In the genomic region with DNA sequence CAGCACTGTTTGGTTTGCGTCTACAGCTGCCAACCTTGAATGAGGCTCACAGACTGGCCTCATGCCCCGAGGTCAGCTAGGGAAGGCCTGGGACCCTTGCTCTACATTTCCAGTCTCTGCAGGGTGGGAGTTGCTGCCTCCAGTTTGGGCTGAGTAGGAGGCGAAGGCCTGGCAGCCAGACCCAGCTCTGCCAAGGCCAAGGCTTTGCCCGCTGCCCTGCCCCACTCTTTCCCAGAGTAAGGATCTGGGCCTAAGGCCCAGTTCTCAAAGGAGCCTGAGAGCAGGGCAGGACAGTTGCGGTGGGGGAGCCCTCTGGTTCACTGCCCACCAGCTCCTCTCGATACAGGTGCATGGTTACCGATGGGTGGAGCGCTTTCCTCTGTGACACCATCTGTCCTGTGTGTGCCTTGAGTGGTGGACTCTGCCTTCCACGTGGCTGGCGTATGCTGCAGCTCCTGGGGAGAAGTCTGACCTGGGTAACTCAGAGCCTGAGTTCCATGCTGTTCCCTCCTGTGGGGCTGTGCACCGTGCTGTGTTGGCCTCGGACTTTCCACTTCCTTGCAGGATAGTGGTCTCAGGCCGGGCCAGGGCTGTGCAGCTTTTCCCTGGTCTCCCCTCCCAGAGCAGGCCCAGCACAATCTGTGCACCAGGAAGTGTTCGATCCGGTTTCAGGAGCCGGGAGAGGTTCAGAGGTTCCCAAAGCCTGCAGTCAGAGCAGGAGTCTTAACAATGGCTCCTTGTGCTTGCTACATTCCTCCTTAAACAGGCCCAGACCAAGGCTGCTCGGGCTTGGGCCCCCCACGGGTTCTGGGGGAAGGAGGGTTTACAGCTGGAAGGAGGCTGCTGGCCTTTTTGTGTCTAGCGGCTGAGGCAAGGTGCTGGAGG, we compare ENCODE assay signal across 8 mouse cellular contexts.
A peak's percentile ranks its signal among the peaks of the same experiment; 100 is the strongest.
DNase-seq lines count a peak whose midpoint lies in the region; ATAC-seq lines count a peak whose summit lies in the region.

No protein-coding gene starts in this region.

- H3K27ac ChIP-seq in heart, embryonic 10.5 days, result peak overlapping the region; percentile 74
- H3K27ac ChIP-seq in hindbrain, embryonic 11.5 days (ENCODE audit: low read depth, low read length), result peak overlapping the region; percentile 63
- H3K27ac ChIP-seq in limb, embryonic 13.5 days, result peak overlapping the region; percentile 90

- ATAC-seq in hindbrain, embryonic 11.5 days (ENCODE audit: low FRiP score), result no peak
- peak; percentile 78 for ATAC-seq in limb, embryonic 13.5 days (ENCODE audit: low FRiP score, low read depth)

- no peaks in the 10 kb centered on the region for H3K9me3 ChIP-seq in heart, embryonic 10.5 days
- no peaks in the 10 kb centered on the region for H3K9me3 ChIP-seq in hindbrain, embryonic 11.5 days (ENCODE audit: control insufficient read depth, low read length)
- no peaks in the 10 kb centered on the region for H3K9me3 ChIP-seq in limb, embryonic 13.5 days

- H3K9ac ChIP-seq in hindbrain, embryonic 11.5 days (ENCODE audit: low read depth, low read length), result 0 out of 2 replicates have a peak overlapping the region, but pooled peaks have one; percentile 15
- peak overlapping the region; percentile 53 for H3K9ac ChIP-seq in limb, embryonic 13.5 days

- peaks cover 10% of the 10 kb centered on the region for H3K36me3 ChIP-seq in heart, embryonic 10.5 days
- no peaks in the 10 kb centered on the region for H3K36me3 ChIP-seq in hindbrain, embryonic 11.5 days (ENCODE audit: control insufficient read depth, insufficient read depth, low read length)
- peaks cover 30% of the 10 kb centered on the region for H3K36me3 ChIP-seq in limb, embryonic 13.5 days

- no peak overlapping the region for H3K4me3 ChIP-seq in heart, embryonic 10.5 days
- no peak overlapping the region for H3K4me3 ChIP-seq in hindbrain, embryonic 11.5 days (ENCODE audit: low read depth, low read length)
- H3K4me3 ChIP-seq in limb, embryonic 13.5 days, result no peak overlapping the region

- peaks cover 61% of the 10 kb centered on the region for H3K4me1 ChIP-seq in heart, embryonic 10.5 days
- peaks cover 22% of the 10 kb centered on the region for H3K4me1 ChIP-seq in hindbrain, embryonic 11.5 days (replicated peaks; ENCODE audit: control insufficient read depth, insufficient read depth, low read length)
- peaks cover 82% of the 10 kb centered on the region for H3K4me1 ChIP-seq in limb, embryonic 13.5 days

- 49% methylated on average over 19 of the region's 19 CpGs for WGBS in heart, embryonic 10.5 days
- WGBS in hindbrain, embryonic 11.5 days, result 36% methylated on average over 19 of the region's 19 CpGs
- WGBS in limb, embryonic 13.5 days, result 36% methylated on average over 19 of the region's 19 CpGs

- no peak overlapping the region for H3K4me2 ChIP-seq in hindbrain, embryonic 11.5 days (replicated peaks; ENCODE audit: low read depth, low read length)
- H3K4me2 ChIP-seq in limb, embryonic 13.5 days (replicated peaks), result peak overlapping the region; percentile 32

- H3K27me3 ChIP-seq in heart, embryonic 10.5 days (ENCODE audit: insufficient read depth, poor library complexity, severe bottlenecking), result 0 out of 2 replicates have a peak, but pooled peaks cover 7% of the 10 kb centered on the region
- H3K27me3 ChIP-seq in hindbrain, embryonic 11.5 days (ENCODE audit: control insufficient read depth, insufficient read depth, low read length), result no peaks in the 10 kb centered on the region
- H3K27me3 ChIP-seq in limb, embryonic 13.5 days, result no peaks in the 10 kb centered on the region

- DNase-seq in heart, embryonic 10.5 days (ENCODE audit: low spot score), result no peak
- DNase-seq in heart, adult 9 months (ENCODE audit: low spot score in 2 of 2), result no peak
- DNase-seq in cerebellum, postnatal 14 days, result peak; percentile 63
- DNase-seq in hindbrain, embryonic 11.5 days (ENCODE audit: low spot score), result peak; percentile 64
- DNase-seq in testis, postnatal 10 days (ENCODE audit: low spot score), result peak; percentile 66
- no peak for DNase-seq in lung, postnatal 4 days
- DNase-seq in layer of hippocampus, adult 9-10 months (ENCODE audit: low spot score), result no peak

Comparison
In these comparisons a context has a peak if more than half of its experiments do, and no peak if none do; other contexts are left out.
1. DNase-seq: peak in cerebellum, postnatal 14 days (2 of 2), hindbrain, embryonic 11.5 days (single experiment) and testis, postnatal 10 days (single experiment); none in heart, embryonic 10.5 days (single experiment), heart, adult 9 months (0 of 2), lung, postnatal 4 days (0 of 2) and layer of hippocampus, adult 9-10 months (single experiment).
2. Peak in every context shown above with its lines, with median percentiles within 50 percentile points of each other: H3K27ac ChIP-seq.